Mouse (Mus musculus): Measurements from ENCODE around the gene Gm9821. TPM values are rescaled to one million over a fixed set of nuclear protein-coding genes. Genes with fewer than 3 reads are reported as not detected.

The Gm9821 gene
- total RNA-seq, 2 experiments from 2014 or later, result not detected

- DNase-seq, result no peak
- intact Hi-C loops (cut with DNase I), result loop anchor here (5.0 to 10.0 kb wide), 2 partner anchors 195 to 448 kb away; no protein-coding TSS in a partner anchor
Measured at GRCm38 (mm10) chr2:91989750-91990149, 44.2 kb downstream of the Gm9821 start.

- DNase-seq, result no peak
- intact Hi-C loops (cut with DNase I), result loop anchor here (5.0 kb wide), 1 partner anchor 444 kb away; no protein-coding TSS in a partner anchor
Measured at GRCm38 (mm10) chr2:91993409-91993808, 47.9 kb downstream of the Gm9821 start.

- DNase-seq, result no peak
- intact Hi-C loops (cut with DNase I), result no loop called here
Measured at GRCm38 (mm10) chr2:91996006-91996405, 50.5 kb downstream of the Gm9821 start.

Small RNA genes lying within 50 kb of the gene (microRNA-seq; reads per million reads assigned to microRNA genes)
- 0 reads per million in 2 experiments for gene Mir6999

Other genes starting within 250 kb of the Gm9821 start
- gene Atg13, start 235.1 kb upstream of the Gm9821 start, total RNA-seq (2021), result 10 to 100 TPM; 28.2 to 29.8 TPM
- gene Harbi1, start 234.9 kb upstream of the Gm9821 start, total RNA-seq (2021), result 1 to 10 TPM; 3.7 to 4.7 TPM
- 10 to 100 TPM; 13.8 to 15.5 TPM for gene Ambra1, start 215.6 kb upstream of the Gm9821 start, total RNA-seq (2021)
- not detected for gene Chrm4, start 18.5 kb upstream of the Gm9821 start, total RNA-seq (2021)
- 1 to 10 TPM; 1.4 to 4.3 TPM for gene Mdk, start 13.4 kb upstream of the Gm9821 start, total RNA-seq (2021)
- 10 to 100 TPM; 28.1 to 35.5 TPM for gene Dgkz, start 30.2 kb downstream of the Gm9821 start, total RNA-seq (2021)
- 1 to 10 TPM; 3.9 to 5.7 TPM for gene Creb3l1, start 78.8 kb downstream of the Gm9821 start, total RNA-seq (2021)
- gene Phf21a, start 147.4 kb downstream of the Gm9821 start, total RNA-seq (2021), result 10 to 100 TPM; 22.5 to 23.6 TPM

Data from gastrocnemius, postnatal 36 days (tissue).